Mouse (Mus musculus) kidney, postnatal 0 days (tissue): ENCODE data around the gene Fsd1. TPM values are rescaled to one million over a fixed set of nuclear protein-coding genes. Genes with fewer than 3 reads are reported as not detected.
A peak's percentile ranks its signal among the peaks of the same experiment; 100 is the strongest.

ENCODE experiments used
- ATAC-seq: fragments of 200-750 bp; cut with Nextera tagmentation; replicated peaks from 2 replicates; pipeline ENCODE4 v1.8.0; 2017; ENCODE audit warnings: low read depth, moderate number of reproducible peaks, moderate TSS enrichment, moderate library complexity; ENCODE audit not compliant: low FRiP score
- DNase-seq: peaks from one replicate; pipeline ENCODE4 v3.0.0-alpha.2; 2016; ENCODE audit warnings: low spot score
- H3K27ac ChIP-seq: fragments of 300-500 bp; sonication (generic); 2 replicates; pipeline ENCODE4 v1.5.1; 2014; ENCODE audit warnings: mild to moderate bottlenecking
- H3K27me3 ChIP-seq: fragments of 300-500 bp; sonication (generic); 2 replicates; pipeline ENCODE4 v1.6.1; 2014; ENCODE audit warnings: low read length, mixed read lengths; ENCODE audit not compliant: insufficient read depth
- H3K36me3 ChIP-seq: fragments of 300-500 bp; sonication (generic); 2 replicates; pipeline ENCODE4 v1.6.1; 2014; ENCODE audit warnings: low read length, mixed read lengths; ENCODE audit not compliant: insufficient read depth
- H3K4me1 ChIP-seq: fragments of 300-500 bp; sonication (generic); replicated peaks from 2 replicates; pipeline ENCODE4 v1.6.1; 2014; ENCODE audit warnings: antibody characterized with exemption, low read length, mixed read lengths; ENCODE audit not compliant: insufficient read depth
- H3K4me2 ChIP-seq: fragments of 300-500 bp; sonication (generic); 2 replicates; pipeline ENCODE4 v1.6.1; 2014; ENCODE audit warnings: mild to moderate bottlenecking, low read length, moderate library complexity, mixed read lengths
- H3K4me3 ChIP-seq: fragments of 300-500 bp; sonication (generic); replicated peaks from 2 replicates; pipeline ENCODE4 v1.5.1; 2014; ENCODE audit warnings: low read depth, low read length
- H3K9ac ChIP-seq: fragments of 300-500 bp; sonication (generic); 2 replicates; pipeline ENCODE4 v1.6.1; 2014; ENCODE audit warnings: low read depth, low read length
- H3K9me3 ChIP-seq: fragments of 300-500 bp; sonication (generic); replicated peaks from 2 replicates; pipeline ENCODE4 v1.6.1; 2016; ENCODE audit warnings: low read length, inconsistent platforms, mixed read lengths
- CTCF ChIP-seq: IDR thresholded peaks from 2 replicates; pipeline ENCODE4 v1.5.1; 2016; ENCODE audit warnings: antibody characterized with exemption, low read depth, mild to moderate bottlenecking, moderate library complexity
- WGBS: fragments of 180-500 bp; shearing (Covaris S2); extraction: QIAGEN DNeasy Blood & Tissue Kit; methylation state at CpG from one replicate; pipeline ENCODE4 v1.1.7; 2014; 5-methylcytosine and 5-hydroxymethylcytosine counted together
- polyA plus RNA-seq: library from polyadenylated mRNA; unstranded; fragments of >200 nt; fragmentation: Nextera tagmentation; extraction: Ambion mirVana; gene quantifications from 2 replicates; pipeline ENCODE4 v1.2.1, GENCODE M21; 2015

The Fsd1 gene
- polyA plus RNA-seq, 1 experiment from 2014 or later, result 6.7 TPM

DNA sequence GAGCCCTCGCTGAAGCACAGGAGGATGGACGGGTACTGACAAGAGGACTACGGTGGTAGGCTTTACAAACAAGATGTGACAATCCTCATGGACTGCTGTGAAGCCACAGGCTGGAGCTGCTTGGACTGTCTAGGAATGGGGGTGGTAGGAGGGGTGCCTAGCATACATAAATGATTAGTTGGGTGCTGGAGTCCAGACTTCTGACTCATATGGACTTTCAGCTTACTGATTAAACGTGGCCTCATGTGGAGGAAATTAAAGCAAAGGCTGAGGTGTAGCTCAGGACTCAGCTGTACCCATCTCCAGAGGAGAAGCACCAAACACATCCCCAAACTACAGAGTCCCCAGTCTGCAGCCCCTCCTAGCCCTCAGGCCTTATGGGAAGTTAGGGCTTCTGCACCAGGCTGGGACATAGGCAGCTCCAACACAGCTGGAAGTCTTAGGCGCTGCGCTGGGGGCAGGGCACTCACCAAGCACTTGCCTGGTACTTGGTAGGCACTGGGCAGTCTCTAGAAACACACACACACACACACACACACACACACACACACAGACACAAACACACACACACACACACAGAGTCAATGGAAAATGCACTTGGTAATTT is 45.9 kb downstream of the Fsd1 start:
- Histone ChIP-seq H3K27ac (peak overlapping the region; percentile 33), H3K4me2 (peak overlapping the region; percentile 21; the same call in 1 of the 2 replicates)

DNA sequence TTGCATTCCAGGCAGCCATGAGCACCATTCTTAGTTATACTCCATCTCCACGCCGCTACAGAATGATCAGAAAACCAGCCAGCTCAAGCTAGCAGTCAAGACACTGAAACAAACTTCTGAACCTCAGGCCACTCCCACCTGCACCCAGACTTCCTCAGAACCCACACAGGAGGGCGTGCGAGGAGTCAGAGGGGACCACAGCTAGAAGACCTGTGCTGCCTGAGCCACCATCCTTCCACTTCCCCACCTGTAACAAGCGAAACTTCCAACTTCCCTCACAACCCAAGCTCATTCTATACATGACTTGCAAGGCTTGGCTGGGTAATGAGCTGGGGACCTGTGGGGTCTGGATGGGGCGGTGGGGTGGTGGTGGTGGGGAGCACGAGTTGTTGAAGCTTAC is 46.5 kb downstream of the Fsd1 start:
- peaks cover 12% of the 10 kb centered on the region; the same call in 1 of the 2 replicates for H3K36me3 ChIP-seq
- no peaks in the 10 kb centered on the region for H3K9me3 ChIP-seq
- DNase-seq (no peak), ATAC-seq (no peak)
- peak overlapping the region; percentile 33 for H3K27ac ChIP-seq
- peak overlapping the region; percentile 21; the same call in 1 of the 2 replicates for H3K4me2 ChIP-seq
- H3K9ac ChIP-seq, result 0 out of 2 replicates have a peak overlapping the region, but pooled peaks have one; percentile 35
- H3K4me3 ChIP-seq, result no peak overlapping the region
- 49% methylated on average over 7 of the region's 7 CpGs for WGBS
- H3K27me3 ChIP-seq, result no peaks in the 10 kb centered on the region
- no peak for TF ChIP-seq CTCF
- H3K4me1 ChIP-seq, result peaks cover 19% of the 10 kb centered on the region

More for the DNA sequence above, 45.9 kb downstream of the Fsd1 start:
- Histone ChIP-seq H3K36me3 (peaks cover 12% of the 10 kb centered on the region; the same call in 1 of the 2 replicates), H3K9me3 (no peaks in the 10 kb centered on the region), H3K4me1 (peaks cover 19% of the 10 kb centered on the region), H3K4me3 (no peak overlapping the region), H3K27me3 (no peaks in the 10 kb centered on the region), H3K9ac (no peak overlapping the region)
- DNase-seq (peak; percentile 25), ATAC-seq (peak; percentile 37)
- TF ChIP-seq CTCF, result no peak
- WGBS, result 63% methylated on average over 6 of the region's 6 CpGs

DNA sequence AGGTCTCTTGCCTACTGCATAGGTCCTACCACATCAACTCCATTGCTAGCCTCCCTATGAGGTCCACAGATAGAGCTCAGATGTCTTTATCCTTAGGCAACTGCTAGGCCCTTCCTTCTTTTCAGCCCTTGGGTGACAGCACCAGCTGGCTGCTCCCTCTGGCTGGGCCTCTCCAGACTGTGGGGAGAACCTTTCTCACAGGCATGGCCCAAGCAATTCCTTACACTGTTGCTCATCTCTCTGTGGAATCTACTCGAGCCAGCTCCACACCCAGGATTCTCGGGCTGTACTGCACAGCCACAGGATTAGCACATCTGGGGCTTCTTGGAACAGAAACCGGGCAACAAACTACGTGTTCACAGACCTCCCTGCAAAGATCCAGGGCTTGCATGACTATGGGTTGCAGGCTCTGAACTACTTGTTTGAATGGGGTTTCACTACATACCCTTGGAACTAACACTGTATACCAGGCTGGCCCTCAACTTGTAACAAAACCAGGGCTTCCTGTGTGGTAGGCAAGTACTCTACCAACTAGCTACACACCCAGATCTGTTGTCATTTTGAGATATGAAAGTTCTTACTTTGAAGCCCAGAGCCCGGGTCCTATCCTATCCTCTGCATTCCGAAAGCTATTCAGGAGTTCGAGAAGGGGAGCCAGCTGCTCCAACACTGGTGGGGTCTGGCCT is 47.9 kb downstream of the Fsd1 start:
- H3K4me1 ChIP-seq, result peaks cover 19% of the 10 kb centered on the region
- no peak overlapping the region for H3K27ac ChIP-seq
- no peak overlapping the region for H3K4me3 ChIP-seq
- no peaks in the 10 kb centered on the region for H3K27me3 ChIP-seq
- no peak overlapping the region; the same call in 1 of the 2 replicates for H3K4me2 ChIP-seq
- ATAC-seq (no peak), DNase-seq (no peak)
- no peak for TF ChIP-seq CTCF
- H3K9me3 ChIP-seq, result no peaks in the 10 kb centered on the region
- peaks cover 12% of the 10 kb centered on the region; the same call in 1 of the 2 replicates for H3K36me3 ChIP-seq
- H3K9ac ChIP-seq, result no peak overlapping the region
- WGBS, result 84% methylated on average over 7 of the region's 7 CpGs

DNA sequence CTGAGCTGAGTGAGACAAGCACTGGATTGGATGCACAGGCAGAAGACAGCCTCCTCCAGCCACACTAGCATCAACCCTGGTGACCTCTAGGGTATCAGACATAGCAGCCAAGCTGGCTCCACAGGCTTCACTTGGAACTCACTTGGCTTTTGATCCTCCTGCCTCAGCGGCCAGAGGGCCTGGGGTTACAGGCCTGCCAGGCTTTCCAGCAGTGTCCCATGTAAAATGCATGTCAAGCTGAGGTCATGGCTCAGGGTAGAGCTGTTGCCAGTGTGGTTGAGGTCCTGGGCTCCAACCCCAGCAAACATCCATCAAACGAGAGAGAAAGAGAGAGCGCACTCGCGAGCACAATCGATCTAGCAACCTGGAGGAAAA is 48.4 kb downstream of the Fsd1 start:
- TF ChIP-seq CTCF, result no peak
- Histone ChIP-seq H3K27me3 (no peaks in the 10 kb centered on the region), H3K4me1 (peaks cover 19% of the 10 kb centered on the region), H3K9me3 (no peaks in the 10 kb centered on the region), H3K4me2 (peak overlapping the region; percentile 64), H3K36me3 (peaks cover 10% of the 10 kb centered on the region; the same call in 1 of the 2 replicates), H3K9ac (peak overlapping the region; percentile 97; the same call in 1 of the 2 replicates), H3K4me3 (no peak overlapping the region), H3K27ac (no peak overlapping the region)
- 74% methylated on average over 6 of the region's 6 CpGs for WGBS
- DNase-seq (no peak), ATAC-seq (no peak)

DNA sequence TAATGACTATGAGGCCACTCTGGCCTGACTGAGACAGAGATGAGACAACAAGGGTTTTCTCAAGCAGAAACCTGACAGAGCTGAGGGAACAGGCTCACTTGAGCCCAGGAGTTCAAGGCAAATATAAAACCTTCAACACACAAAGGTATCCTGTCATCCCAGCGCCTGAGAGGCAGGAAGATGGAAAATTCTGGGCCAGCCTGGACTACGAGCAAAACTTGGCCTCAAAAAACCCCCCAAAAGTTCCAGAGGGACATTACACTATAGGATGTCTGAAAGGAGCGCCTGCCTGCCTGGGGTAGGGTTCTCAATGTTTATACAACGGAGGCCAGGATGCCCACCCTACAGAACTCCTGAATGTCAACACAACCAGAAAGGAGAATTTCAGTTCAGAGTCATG is 48.9 kb downstream of the Fsd1 start:
- DNase-seq, result no peak
- Histone ChIP-seq H3K36me3 (peaks cover 9% of the 10 kb centered on the region; the same call in 1 of the 2 replicates), H3K4me3 (peak overlapping the region; percentile 97), H3K4me2 (peak overlapping the region; percentile 64), H3K9ac (peak overlapping the region; percentile 97; the same call in 1 of the 2 replicates), H3K27me3 (no peaks in the 10 kb centered on the region), H3K9me3 (no peaks in the 10 kb centered on the region), H3K4me1 (peaks cover 19% of the 10 kb centered on the region), H3K27ac (no peak overlapping the region)
- 58% methylated on average over 4 of the region's 4 CpGs for WGBS
- no peak for ATAC-seq
- no peak for TF ChIP-seq CTCF

DNA sequence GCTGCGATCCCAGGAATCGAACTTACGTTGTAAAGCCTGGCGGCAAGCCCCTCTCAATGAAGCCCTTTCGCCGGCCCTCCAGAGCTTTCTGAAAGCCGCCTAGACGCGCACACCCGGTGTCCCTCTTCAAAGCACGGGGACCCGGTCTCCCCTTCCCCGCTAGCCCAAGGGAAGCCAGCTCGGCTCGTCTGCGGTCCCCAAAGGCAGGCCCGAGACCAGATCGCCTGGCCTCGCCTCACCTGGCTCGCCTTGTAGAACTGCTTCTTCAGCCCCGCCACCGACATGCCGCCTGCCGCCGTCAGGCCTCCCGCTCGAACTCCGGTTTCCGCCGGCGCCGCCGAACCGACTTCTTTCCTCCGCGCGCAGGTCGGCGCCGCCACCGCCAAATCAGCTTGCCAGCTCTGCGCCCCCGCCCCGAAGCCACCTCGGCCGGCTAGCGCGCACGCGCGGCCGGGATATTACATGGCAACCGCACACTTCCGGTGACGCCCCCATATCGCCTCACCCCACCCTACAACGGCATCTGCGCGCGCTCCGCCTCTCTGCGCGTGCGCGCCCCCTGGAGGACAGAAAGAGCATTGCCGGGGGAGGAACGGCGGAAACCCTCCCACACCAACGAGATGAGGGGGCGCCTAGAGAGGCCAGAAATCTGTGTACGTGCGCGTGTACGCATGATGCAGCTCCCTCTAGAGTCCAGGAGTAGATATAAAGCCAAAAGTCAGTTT is 50.0 kb downstream of the Fsd1 start, which contains the start of gene Sh3gl1:
TSS of gene Sh3gl1 (minus strand) at position 460 of the 725 bp plus-strand sequence.
- peak; percentile 91 for ATAC-seq
- peak; percentile 99 for DNase-seq
- Histone ChIP-seq H3K36me3 (peaks cover 9% of the 10 kb centered on the region; the same call in 1 of the 2 replicates), H3K9me3 (no peaks in the 10 kb centered on the region), H3K4me1 (peaks cover 29% of the 10 kb centered on the region), H3K27ac (peak within 1 kb of the TSS; percentile 93), H3K4me2 (peak within 1 kb of the TSS; percentile 64), H3K9ac (peak within 1 kb of the TSS; percentile 97), H3K4me3 (peak within 1 kb of the TSS; percentile 97), H3K27me3 (no peaks in the 10 kb centered on the region)
- WGBS, result under 1% methylated on average over 74 of the region's 74 CpGs
- peak; percentile 100 for TF ChIP-seq CTCF
